Mouse (Mus musculus): ENCODE measurements around the gene Ror1. TPM values are rescaled to one million over a fixed set of nuclear protein-coding genes. Genes with fewer than 3 reads are reported as not detected.

The Ror1 gene
- polyA plus RNA-seq, 1 experiment from 2014 or later = 1.1 TPM

DNA sequence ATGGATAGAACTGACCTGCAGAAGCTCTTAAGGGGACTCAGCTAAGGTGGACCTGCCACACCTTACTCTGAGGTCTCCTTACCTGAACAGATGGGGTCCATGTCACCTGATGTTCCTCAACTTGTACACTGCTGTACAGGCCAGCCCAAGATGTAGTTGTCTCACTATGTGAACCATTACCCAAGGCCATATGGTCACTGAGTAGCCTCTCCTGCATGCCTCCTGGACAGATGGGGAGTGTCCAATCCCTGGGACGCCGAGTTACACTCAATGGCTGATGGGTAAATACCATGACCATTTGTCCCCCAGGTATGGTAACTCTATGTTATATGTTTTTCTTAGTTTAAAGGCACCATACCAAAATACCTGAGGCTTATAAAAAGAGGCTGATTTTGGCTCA is 29.9 kb upstream of the Ror1 start:
- Histone ChIP-seq H3K27ac (no peak overlapping the region), H3K4me2 (replicated peaks) (no peak overlapping the region), H3K9ac (replicated peaks) (no peak overlapping the region), H3K4me3 (replicated peaks) (no peak overlapping the region), H3K36me3 (no peaks in the 10 kb centered on the region), H3K4me1 (replicated peaks) (no peaks in the 10 kb centered on the region; the same call in 1 of the 2 replicates), H3K9me3 (no peaks in the 10 kb centered on the region), H3K27me3 (no peaks in the 10 kb centered on the region)
- 83% methylated on average over 2 of the region's 2 CpGs for WGBS
- no peak for ATAC-seq

DNA sequence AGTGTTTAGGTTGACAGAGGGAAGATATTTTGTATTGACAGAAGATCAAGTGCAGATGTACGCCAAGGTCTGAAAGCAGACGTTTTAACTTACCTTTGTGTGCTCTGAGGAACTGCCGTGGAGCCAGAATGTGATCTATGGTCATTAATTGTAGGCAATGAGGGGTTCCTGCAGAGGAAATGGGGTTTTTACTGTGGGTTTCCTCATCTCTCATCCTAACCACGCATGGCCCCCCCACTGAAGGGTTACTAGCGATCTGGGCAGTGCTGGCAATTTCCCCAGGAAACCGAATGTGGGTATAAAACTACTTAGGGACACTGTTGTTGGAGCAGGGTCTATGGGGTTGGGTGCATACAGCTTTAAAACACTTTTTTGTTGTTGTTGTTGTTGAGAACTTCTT is 25.5 kb upstream of the Ror1 start:
- H3K9ac ChIP-seq (replicated peaks) = no peak overlapping the region
- ATAC-seq = no peak
- 88% methylated on average over 6 of the region's 6 CpGs for WGBS
- no peak overlapping the region for H3K4me3 ChIP-seq (replicated peaks)
- H3K27ac ChIP-seq = no peak overlapping the region
- H3K4me2 ChIP-seq (replicated peaks) = no peak overlapping the region
- H3K9me3 ChIP-seq = no peaks in the 10 kb centered on the region
- H3K27me3 ChIP-seq = no peaks in the 10 kb centered on the region
- H3K4me1 ChIP-seq (replicated peaks) = no peaks in the 10 kb centered on the region; the same call in 1 of the 2 replicates
- H3K36me3 ChIP-seq = no peaks in the 10 kb centered on the region

DNA sequence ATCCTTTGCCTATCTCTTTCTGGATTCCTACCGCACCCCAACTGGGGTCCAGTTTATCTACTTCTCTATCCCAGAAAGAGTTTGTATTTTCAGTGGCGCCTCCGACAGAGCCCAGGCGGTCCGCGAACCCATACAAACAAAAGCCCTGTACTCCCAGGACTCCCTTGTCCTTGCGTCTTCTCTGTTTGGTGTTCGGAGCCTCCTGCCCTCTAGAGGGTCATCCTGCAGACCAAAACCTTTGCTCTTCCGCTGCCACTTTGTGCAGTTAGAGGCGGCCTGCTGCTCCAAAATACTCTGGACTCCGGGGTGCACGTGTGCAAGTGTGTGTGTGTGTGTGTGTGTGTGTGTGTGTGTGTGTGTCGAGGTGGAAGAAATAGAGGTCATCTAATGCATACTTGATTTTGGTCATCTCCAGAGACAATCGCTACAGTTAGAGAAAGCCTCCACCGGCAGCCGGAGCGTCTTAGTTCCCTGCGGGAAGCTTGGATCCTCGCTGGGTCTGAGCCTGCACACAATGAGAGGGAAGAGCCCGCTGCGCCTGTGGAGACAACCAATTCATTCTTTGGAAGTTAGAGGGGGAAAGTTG is 1.1 kb downstream of the Ror1 start:
- H3K9ac ChIP-seq (replicated peaks) = peak overlapping the region; percentile 63; the same call in 1 of the 2 replicates
- H3K4me2 ChIP-seq (replicated peaks) = peak overlapping the region; percentile 89
- ATAC-seq = 0 out of 2 replicates have a peak, but pooled peaks have one; percentile 5
- no peaks in the 10 kb centered on the region for H3K36me3 ChIP-seq
- H3K27me3 ChIP-seq = peaks cover 22% of the 10 kb centered on the region
- 0% methylated on average over 21 of the region's 21 CpGs for WGBS
- H3K4me1 ChIP-seq (replicated peaks) = peaks cover 19% of the 10 kb centered on the region
- H3K27ac ChIP-seq = no peak overlapping the region
- no peaks in the 10 kb centered on the region for H3K9me3 ChIP-seq
- peak overlapping the region; percentile 59 for H3K4me3 ChIP-seq (replicated peaks)

DNA sequence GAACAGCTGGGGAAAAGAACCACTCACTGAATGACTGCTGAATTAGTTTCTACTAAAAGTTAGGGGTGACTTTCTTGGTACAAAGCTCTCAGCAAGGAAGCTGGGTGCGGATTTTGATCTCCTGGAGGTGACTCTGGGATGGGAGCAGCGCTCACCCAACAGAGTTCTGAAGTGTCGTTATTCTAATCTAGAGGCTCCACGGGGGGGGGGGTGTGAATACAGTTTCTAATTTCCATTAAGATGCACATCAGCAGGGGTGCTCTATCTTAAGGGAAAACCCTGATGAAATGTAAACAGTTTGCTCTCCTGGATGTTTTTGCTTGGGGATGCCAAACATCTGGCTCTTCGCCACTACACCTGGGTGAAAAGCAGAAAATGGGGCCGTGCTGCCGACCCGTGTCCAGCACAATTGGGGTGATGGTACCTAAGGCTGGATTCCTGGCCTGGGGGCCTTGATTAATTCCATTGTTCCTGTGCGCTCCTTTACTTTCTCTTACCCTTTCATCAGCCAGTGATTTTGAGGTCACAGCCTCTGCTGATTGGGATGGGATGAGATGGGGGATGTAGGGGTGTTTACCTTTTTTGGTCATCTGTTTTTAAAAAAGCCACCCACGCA is 1.9 kb downstream of the Ror1 start:
- peak overlapping the region; percentile 59; the same call in 1 of the 2 replicates for H3K4me3 ChIP-seq (replicated peaks)

DNA sequence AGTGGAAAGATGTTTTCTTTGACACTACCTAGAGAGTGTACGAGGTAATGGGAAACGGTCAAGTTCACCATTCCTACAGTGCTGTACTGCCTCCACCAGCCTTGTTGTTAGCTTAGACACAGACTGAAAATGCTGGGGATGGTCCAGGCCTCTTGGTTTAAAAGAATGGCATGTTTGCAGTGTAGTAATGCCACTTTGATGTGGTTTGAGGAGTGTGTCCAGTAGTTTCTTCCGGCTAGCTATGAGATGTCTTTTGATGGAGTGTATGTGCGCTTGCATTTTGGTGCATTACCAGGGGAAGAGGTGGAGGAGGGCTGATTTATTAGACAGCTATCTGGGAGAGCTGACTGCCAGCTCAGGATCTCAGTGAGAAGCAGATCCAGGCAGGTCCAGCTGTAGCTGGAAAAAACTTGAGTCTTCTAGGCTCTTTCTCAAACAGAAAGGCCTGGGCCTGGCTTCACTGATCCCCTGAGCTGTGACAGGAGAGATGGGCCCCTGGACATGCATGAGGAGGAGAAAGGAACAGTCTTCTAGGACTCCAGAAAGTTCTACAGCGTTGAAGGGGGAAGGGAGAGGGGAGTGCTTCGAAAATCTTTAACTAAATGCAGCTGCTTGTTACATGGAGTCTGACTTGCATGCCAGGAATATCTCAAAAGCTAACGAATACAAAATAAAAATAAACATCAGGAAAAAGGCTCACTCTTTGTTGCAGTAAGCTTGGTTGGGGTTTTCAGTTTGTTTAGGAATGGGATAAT is 5.7 kb downstream of the Ror1 start:
- Histone ChIP-seq H3K36me3 (no peaks in the 10 kb centered on the region), H3K4me2 (replicated peaks) (no peak overlapping the region), H3K27me3 (peaks cover 22% of the 10 kb centered on the region), H3K4me1 (replicated peaks) (peaks cover 14% of the 10 kb centered on the region; the same call in 1 of the 2 replicates), H3K9ac (replicated peaks) (no peak overlapping the region), H3K27ac (no peak overlapping the region), H3K9me3 (no peaks in the 10 kb centered on the region), H3K4me3 (replicated peaks) (no peak overlapping the region)
- ATAC-seq = no peak
- WGBS = 86% methylated on average over 7 of the region's 7 CpGs

More for the DNA sequence above, 1.9 kb downstream of the Ror1 start:
- Histone ChIP-seq H3K27ac (no peak overlapping the region), H3K9me3 (no peaks in the 10 kb centered on the region), H3K9ac (replicated peaks) (no peak overlapping the region), H3K27me3 (peaks cover 22% of the 10 kb centered on the region), H3K4me2 (replicated peaks) (peak overlapping the region; percentile 89), H3K4me1 (replicated peaks) (peaks cover 19% of the 10 kb centered on the region), H3K36me3 (no peaks in the 10 kb centered on the region)
- no peak for ATAC-seq
- WGBS = 13% methylated on average over 10 of the region's 10 CpGs

DNA sequence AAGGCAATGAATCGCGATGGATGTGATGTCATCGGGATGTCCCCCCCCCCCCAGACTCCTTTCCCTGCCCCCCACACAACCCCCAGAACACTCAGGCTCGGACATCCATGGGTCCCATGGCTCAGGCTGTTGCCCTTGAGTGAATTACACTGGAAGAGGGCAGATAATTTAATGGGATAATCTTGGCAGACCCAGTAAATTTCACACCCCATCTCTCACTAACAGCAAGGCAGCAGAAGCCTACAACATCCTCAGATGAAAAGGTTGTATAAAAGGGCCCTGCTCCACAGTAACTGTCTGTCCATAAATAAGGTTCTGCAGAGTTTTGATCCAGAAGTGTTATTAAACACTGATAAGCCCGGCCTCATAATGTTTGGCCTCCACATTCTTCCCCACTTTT is 6.3 kb downstream of the Ror1 start:
- Histone ChIP-seq H3K27ac (no peak overlapping the region), H3K4me3 (replicated peaks) (no peak overlapping the region), H3K4me1 (replicated peaks) (peaks cover 9% of the 10 kb centered on the region; the same call in 1 of the 2 replicates), H3K4me2 (replicated peaks) (no peak overlapping the region), H3K36me3 (no peaks in the 10 kb centered on the region), H3K27me3 (peaks cover 18% of the 10 kb centered on the region), H3K9me3 (no peaks in the 10 kb centered on the region), H3K9ac (replicated peaks) (no peak overlapping the region)
- ATAC-seq = no peak
- 68% methylated on average over 5 of the region's 5 CpGs for WGBS

DNA sequence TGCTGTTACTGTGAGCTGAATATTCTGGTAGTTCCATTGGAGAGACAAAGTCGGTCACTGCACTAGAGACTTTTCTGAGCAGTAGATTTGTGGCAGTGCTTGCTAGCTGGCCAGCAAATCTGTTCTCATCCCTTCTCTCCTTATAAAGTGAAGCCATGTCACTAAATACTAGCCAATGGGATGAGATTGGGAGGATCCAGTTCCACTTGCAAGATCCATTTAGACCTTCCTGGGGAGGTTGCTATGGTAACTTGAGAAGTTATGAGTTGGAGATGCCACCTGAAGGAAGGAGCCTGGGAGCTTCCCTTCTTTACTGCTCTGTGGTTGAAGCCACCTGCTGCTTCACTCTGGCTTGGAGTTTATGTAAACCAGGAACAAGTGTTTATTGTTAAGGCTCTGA is 8.7 kb downstream of the Ror1 start:
- ATAC-seq = no peak
- Histone ChIP-seq H3K9ac (replicated peaks) (no peak overlapping the region), H3K4me3 (replicated peaks) (no peak overlapping the region), H3K4me2 (replicated peaks) (no peak overlapping the region), H3K27ac (no peak overlapping the region), H3K9me3 (no peaks in the 10 kb centered on the region), H3K27me3 (no peaks in the 10 kb centered on the region), H3K36me3 (no peaks in the 10 kb centered on the region), H3K4me1 (replicated peaks) (no peaks in the 10 kb centered on the region)
- WGBS = 71% methylated on average over 1 of the region's 1 CpGs

DNA sequence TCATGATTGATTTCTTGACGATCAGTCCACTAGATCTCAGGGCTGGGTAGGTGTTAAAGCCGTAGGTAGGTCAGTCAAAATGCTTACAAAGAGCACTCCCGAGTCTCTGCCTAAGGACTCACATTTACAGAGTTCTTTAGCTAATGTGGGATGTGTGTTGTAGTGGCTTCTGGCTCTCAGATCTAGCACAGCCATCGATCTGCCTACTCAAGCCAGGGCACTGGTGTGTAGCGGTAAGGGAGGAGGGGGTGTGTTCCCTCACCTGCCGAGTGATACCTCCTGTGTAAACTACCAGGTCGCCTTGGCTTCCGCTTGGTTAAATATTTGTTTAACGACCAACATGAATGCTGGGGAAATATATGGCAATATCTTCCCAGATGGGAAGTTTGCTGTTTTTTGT is 12.0 kb downstream of the Ror1 start:
- 93% methylated on average over 9 of the region's 9 CpGs for WGBS
- Histone ChIP-seq H3K36me3 (no peaks in the 10 kb centered on the region), H3K27ac (no peak overlapping the region), H3K9ac (replicated peaks) (no peak overlapping the region), H3K27me3 (no peaks in the 10 kb centered on the region), H3K4me3 (replicated peaks) (no peak overlapping the region), H3K4me2 (replicated peaks) (no peak overlapping the region), H3K9me3 (no peaks in the 10 kb centered on the region), H3K4me1 (replicated peaks) (no peaks in the 10 kb centered on the region)
- ATAC-seq = no peak

DNA sequence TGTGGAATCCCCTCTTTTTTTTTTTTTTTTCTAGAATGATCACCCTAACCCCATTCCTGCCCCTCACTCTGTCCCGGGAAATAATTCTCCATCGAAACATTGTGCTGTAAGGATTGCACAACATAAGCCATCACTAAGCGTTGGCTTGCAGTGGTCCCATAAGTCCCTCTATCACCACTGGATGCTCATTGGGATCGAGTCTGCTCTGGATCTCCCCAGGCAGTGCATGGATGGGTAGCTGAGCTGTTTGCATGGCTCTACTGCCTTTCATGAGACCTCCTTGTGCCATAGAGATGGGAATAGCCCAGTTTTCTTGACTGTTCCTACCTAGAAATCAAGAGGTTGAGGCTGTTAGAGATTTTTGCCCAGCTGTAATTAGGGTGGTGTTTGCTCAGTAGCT is 13.0 kb downstream of the Ror1 start:
- 93% methylated on average over 4 of the region's 4 CpGs for WGBS
- Histone ChIP-seq H3K9me3 (no peaks in the 10 kb centered on the region), H3K4me2 (replicated peaks) (no peak overlapping the region), H3K36me3 (no peaks in the 10 kb centered on the region), H3K27ac (no peak overlapping the region), H3K4me3 (replicated peaks) (no peak overlapping the region), H3K9ac (replicated peaks) (no peak overlapping the region), H3K27me3 (no peaks in the 10 kb centered on the region), H3K4me1 (replicated peaks) (no peaks in the 10 kb centered on the region)
- no peak for ATAC-seq

DNA sequence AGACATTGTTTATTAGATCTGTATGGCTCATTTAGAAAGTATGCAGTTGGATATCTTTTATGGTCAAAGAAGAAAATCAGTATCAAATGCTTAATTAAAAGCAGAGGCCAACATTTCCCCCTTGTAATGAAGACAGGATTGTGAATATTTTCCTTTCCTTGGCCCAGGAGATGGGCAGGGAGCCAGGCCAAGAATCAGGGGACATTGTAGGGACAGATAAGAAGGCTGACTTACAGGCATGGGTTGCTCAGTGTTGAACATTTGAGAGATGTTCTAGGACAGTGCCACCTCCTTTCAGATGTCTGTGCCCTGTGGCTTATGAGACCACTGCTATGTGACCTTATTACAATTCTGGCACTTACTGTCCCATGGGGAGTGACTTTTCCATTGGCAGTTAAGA is 18.6 kb downstream of the Ror1 start:
- Histone ChIP-seq H3K4me3 (replicated peaks) (no peak overlapping the region), H3K36me3 (no peaks in the 10 kb centered on the region), H3K4me2 (replicated peaks) (no peak overlapping the region), H3K9ac (replicated peaks) (no peak overlapping the region), H3K27ac (no peak overlapping the region), H3K4me1 (replicated peaks) (no peaks in the 10 kb centered on the region), H3K9me3 (no peaks in the 10 kb centered on the region), H3K27me3 (no peaks in the 10 kb centered on the region)
- ATAC-seq = no peak

DNA sequence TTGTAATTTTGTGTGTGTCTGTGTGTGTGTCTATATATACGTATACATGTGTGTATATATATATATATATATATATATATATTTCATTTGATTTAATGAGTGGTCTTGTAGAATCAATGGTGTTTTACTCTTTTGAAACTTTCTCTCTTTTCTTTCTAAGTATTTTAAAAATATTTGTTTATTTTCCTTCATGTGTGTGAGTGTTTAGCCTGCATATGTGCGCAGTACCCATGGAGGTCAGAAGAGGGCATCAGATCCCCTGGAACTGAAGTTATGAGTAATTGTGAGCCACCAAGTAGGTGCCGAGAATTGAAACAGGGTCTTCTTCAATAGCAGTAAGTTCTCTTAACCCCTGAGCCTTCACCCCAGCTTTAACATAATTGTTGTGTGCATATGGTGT is 20.8 kb downstream of the Ror1 start:
- 93% methylated on average over 3 of the region's 3 CpGs for WGBS
- ATAC-seq = no peak
- H3K9me3 ChIP-seq = no peaks in the 10 kb centered on the region
- H3K4me1 ChIP-seq (replicated peaks) = no peaks in the 10 kb centered on the region
- no peak overlapping the region for H3K9ac ChIP-seq (replicated peaks)
- no peaks in the 10 kb centered on the region for H3K36me3 ChIP-seq
- no peak overlapping the region for H3K27ac ChIP-seq
- no peak overlapping the region for H3K4me2 ChIP-seq (replicated peaks)
- H3K27me3 ChIP-seq = no peaks in the 10 kb centered on the region
- no peak overlapping the region for H3K4me3 ChIP-seq (replicated peaks)

DNA sequence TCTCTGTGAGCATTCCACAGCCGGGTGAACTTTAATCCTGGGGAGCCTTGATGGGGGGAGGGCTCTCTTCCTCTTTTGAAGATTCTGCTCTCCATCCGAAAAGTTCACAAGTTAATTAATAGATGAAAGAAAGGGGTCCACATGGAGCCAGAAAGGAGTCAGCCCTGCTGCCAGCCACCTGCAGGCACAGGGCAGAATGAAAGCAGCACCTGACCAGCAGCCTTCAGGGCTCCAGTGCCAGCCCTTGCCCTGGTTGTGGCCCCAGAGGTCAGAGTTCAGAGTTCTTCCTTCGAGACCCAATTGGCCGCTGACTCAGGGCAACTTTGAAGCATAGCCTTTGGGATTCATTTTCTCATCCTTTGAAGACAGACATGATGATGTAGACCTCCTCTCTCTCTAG is 23.1 kb downstream of the Ror1 start:
- H3K27me3 ChIP-seq = no peaks in the 10 kb centered on the region
- no peak overlapping the region for H3K4me2 ChIP-seq (replicated peaks)
- WGBS = 28% methylated on average over 4 of the region's 4 CpGs
- no peaks in the 10 kb centered on the region for H3K36me3 ChIP-seq
- no peak overlapping the region for H3K27ac ChIP-seq
- no peak overlapping the region for H3K9ac ChIP-seq (replicated peaks)
- H3K9me3 ChIP-seq = no peaks in the 10 kb centered on the region
- H3K4me3 ChIP-seq (replicated peaks) = no peak overlapping the region
- no peak for ATAC-seq
- no peaks in the 10 kb centered on the region for H3K4me1 ChIP-seq (replicated peaks)

Data from midbrain, embryonic 13.5 days (tissue).